Mouse (Mus musculus) megakaryocyte, embryonic 14.5 days (primary cell): ENCODE results near the gene Tmem179b.

Source experiments
- FLI1 ChIP-seq: IDR thresholded peaks from 2 replicates; pipeline ENCODE4 v1.6.1; 2012; ENCODE audit warnings: low read length, inconsistent platforms, mixed read lengths
- GATA1 ChIP-seq: IDR thresholded peaks from 3 replicates; pipeline ENCODE4 v1.6.1; 2012; ENCODE audit warnings: mixed read lengths, low read length, inconsistent platforms, borderline replicate concordance

DNA sequence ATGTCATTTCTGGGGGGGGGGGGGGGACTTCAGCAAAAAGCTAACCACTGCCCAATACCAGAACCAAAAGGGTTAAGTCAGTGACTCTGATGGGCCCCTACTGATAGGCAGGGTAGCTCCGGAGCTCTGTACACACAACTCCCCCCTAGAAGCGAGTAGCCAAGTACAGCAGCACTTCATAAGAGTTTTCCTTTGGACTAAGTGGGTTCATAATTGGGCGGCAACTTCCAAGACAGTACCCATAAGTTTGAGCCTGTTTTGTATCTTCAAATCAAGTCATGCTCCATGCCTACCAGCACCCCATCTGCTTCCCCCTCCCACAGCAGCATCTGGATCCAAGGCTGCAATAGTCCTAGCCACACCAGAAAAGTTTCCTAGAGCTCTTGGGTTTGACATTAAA lies 18.6 kb downstream of the Tmem179b start:
- TF ChIP-seq GATA1 (no peak), FLI1 (no peak)
